Mouse (Mus musculus) lung, embryonic 14.5 days (tissue): ENCODE data around the gene Rasa4. TPM values are rescaled to one million over a fixed set of nuclear protein-coding genes. Genes with fewer than 3 reads are reported as not detected.
A peak's percentile ranks its signal among the peaks of the same experiment; 100 is the strongest.
"Not testable (repeated sequence)": the region's sequence is repeated elsewhere in the genome, so short reads cannot be mapped to it uniquely, and the experiment has no call there.

ENCODE experiments used
- ATAC-seq: fragments of 200-750 bp; cut with Nextera tagmentation; 2 replicates; pipeline ENCODE4 v1.8.0; 2017; ENCODE audit warnings: mild to moderate bottlenecking, moderate TSS enrichment, moderate library complexity; ENCODE audit not compliant: insufficient read depth
- DNase-seq: peaks from one replicate; pipeline ENCODE4 v3.0.0-alpha.2; 2015
- H3K27ac ChIP-seq: fragments of 300-500 bp; sonication (generic); 2 replicates; pipeline ENCODE4 v1.5.1; 2014; ENCODE audit warnings: low read depth, mild to moderate bottlenecking, moderate library complexity
- H3K27me3 ChIP-seq: fragments of 300-500 bp; sonication (generic); 2 replicates; pipeline ENCODE4 v1.6.1; 2014; ENCODE audit warnings: low read length, control low read depth; ENCODE audit not compliant: insufficient read depth
- H3K36me3 ChIP-seq: fragments of 300-500 bp; sonication (generic); 2 replicates; pipeline ENCODE4 v1.6.1; 2014; ENCODE audit warnings: control low read depth; ENCODE audit not compliant: insufficient read depth
- H3K4me1 ChIP-seq: fragments of 300-500 bp; sonication (generic); 2 replicates; pipeline ENCODE4 v1.6.1; 2014; ENCODE audit warnings: antibody characterized with exemption, control low read depth; ENCODE audit not compliant: insufficient read depth
- H3K4me2 ChIP-seq: fragments of 300-500 bp; sonication (generic); 2 replicates; pipeline ENCODE4 v1.6.1; 2014; ENCODE audit warnings: mild to moderate bottlenecking
- H3K4me3 ChIP-seq: fragments of 300-500 bp; sonication (generic); 2 replicates; pipeline ENCODE4 v1.5.1; 2014; ENCODE audit warnings: low read depth, low read length
- H3K9ac ChIP-seq: fragments of 300-500 bp; sonication (generic); 2 replicates; pipeline ENCODE4 v1.6.1; 2014
- H3K9me3 ChIP-seq: fragments of 300-500 bp; sonication (generic); 2 replicates; pipeline ENCODE4 v1.6.1; 2016; ENCODE audit warnings: low read depth, low read length, control low read depth
- CTCF ChIP-seq: IDR thresholded peaks from 2 replicates; pipeline ENCODE4 v1.5.1; 2016; ENCODE audit warnings: antibody characterized with exemption, low read depth
- WGBS: fragments of 180-500 bp; shearing (Covaris S2); extraction: QIAGEN DNeasy Blood & Tissue Kit; methylation state at CpG from one replicate; pipeline ENCODE4 v1.1.7; 2014; 5-methylcytosine and 5-hydroxymethylcytosine counted together
- polyA plus RNA-seq: library from polyadenylated mRNA; unstranded; fragments of >200 nt; fragmentation: Nextera tagmentation; extraction: Ambion mirVana; gene quantifications from 2 replicates; pipeline ENCODE4 v1.2.1, GENCODE M21; 2014

Rasa4 gene
- polyA plus RNA-seq, 1 experiment from 2014 or later = 4.4 TPM

DNA sequence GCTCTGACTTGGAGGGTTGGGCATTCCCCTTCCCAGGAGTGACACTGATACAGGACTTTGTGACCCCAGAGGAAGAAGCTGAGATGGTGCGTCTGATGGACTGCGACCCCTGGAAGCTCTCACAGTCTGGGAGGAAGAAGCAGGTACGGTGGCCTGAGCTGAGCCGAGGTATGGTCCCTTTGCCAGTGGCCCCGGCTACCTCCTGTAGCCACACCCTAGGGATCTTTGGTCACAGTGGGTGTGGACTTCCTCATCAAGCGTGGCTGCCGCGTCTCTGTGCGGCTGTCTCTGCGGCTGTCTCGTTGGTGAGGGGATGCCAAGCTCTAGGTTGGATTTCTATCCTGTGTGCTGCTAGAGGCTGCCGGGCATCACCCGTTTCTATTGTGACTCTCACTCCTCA, 55.7 kb downstream of the Rasa4 start:
- Histone ChIP-seq H3K4me1 (no peaks in the 10 kb centered on the region), H3K27me3 (no peaks in the 10 kb centered on the region), H3K4me2 (no peak overlapping the region), H3K27ac (no peak overlapping the region), H3K36me3 (peaks cover 39% of the 10 kb centered on the region), H3K9me3 (no peaks in the 10 kb centered on the region), H3K4me3 (no peak overlapping the region), H3K9ac (no peak overlapping the region)
- no peak for DNase-seq
- ATAC-seq = no peak
- WGBS = 93% methylated on average over 13 of the region's 13 CpGs
- no peak for TF ChIP-seq CTCF

DNA sequence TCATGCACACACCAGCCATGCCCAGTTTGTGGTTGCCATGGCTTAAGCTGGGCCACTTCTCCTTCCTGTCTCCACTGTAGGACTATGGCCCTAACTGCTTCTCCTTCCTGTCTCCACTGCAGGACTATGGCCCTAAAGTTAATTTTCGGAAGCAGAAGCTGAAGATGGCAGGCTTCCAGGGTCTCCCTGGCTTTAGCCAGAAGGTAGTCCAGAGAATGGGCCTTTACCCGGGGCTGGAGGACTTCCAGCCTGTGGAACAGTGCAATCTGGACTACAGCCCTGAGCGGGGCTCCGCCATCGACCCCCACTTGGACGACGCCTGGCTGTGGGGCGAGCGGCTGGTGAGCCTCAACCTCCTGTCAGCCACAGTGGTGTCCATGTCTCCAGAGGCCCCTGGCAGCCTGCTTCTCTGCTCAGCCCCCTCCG, 56.4 kb downstream of the Rasa4 start:
- Histone ChIP-seq H3K27ac (no peak overlapping the region), H3K36me3 (peaks cover 39% of the 10 kb centered on the region), H3K9ac (no peak overlapping the region), H3K4me1 (no peaks in the 10 kb centered on the region), H3K4me2 (no peak overlapping the region), H3K4me3 (no peak overlapping the region), H3K9me3 (no peaks in the 10 kb centered on the region), H3K27me3 (no peaks in the 10 kb centered on the region)
- no peak for ATAC-seq
- 90% methylated on average over 10 of the region's 10 CpGs for WGBS
- DNase-seq = no peak
- no peak for TF ChIP-seq CTCF

GRCm38 (mm10) chr5:136142746-136143145, 59.0 kb downstream of the Rasa4 start:
- peaks cover 39% of the 10 kb centered on the region for H3K36me3 ChIP-seq
- no peaks in the 10 kb centered on the region for H3K4me1 ChIP-seq
- ATAC-seq (no peak), DNase-seq (no peak)
- 85% methylated on average over 5 of the region's 5 CpGs for WGBS
- no peak overlapping the region for H3K27ac ChIP-seq
- no peaks in the 10 kb centered on the region for H3K27me3 ChIP-seq
- peak; percentile 15; the same call in 1 of the 2 replicates for TF ChIP-seq CTCF
- no peak overlapping the region for H3K4me3 ChIP-seq
- H3K9ac ChIP-seq = no peak overlapping the region
- no peak overlapping the region for H3K4me2 ChIP-seq
- H3K9me3 ChIP-seq = no peaks in the 10 kb centered on the region

- Histone ChIP-seq H3K27me3 (no peaks in the 10 kb centered on the region), H3K9ac (no peak overlapping the region), H3K4me1 (no peaks in the 10 kb centered on the region), H3K27ac (no peak overlapping the region), H3K36me3 (peaks cover 36% of the 10 kb centered on the region), H3K9me3 (no peaks in the 10 kb centered on the region), H3K4me2 (no peak overlapping the region), H3K4me3 (no peak overlapping the region)
- ATAC-seq = no peak
- TF ChIP-seq CTCF = peak; percentile 42
- 87% methylated on average over 6 of the region's 6 CpGs for WGBS
- no peak for DNase-seq
Observed at GRCm38 (mm10) chr5:136143161-136143755, 59.5 kb downstream of the Rasa4 start.

DNA sequence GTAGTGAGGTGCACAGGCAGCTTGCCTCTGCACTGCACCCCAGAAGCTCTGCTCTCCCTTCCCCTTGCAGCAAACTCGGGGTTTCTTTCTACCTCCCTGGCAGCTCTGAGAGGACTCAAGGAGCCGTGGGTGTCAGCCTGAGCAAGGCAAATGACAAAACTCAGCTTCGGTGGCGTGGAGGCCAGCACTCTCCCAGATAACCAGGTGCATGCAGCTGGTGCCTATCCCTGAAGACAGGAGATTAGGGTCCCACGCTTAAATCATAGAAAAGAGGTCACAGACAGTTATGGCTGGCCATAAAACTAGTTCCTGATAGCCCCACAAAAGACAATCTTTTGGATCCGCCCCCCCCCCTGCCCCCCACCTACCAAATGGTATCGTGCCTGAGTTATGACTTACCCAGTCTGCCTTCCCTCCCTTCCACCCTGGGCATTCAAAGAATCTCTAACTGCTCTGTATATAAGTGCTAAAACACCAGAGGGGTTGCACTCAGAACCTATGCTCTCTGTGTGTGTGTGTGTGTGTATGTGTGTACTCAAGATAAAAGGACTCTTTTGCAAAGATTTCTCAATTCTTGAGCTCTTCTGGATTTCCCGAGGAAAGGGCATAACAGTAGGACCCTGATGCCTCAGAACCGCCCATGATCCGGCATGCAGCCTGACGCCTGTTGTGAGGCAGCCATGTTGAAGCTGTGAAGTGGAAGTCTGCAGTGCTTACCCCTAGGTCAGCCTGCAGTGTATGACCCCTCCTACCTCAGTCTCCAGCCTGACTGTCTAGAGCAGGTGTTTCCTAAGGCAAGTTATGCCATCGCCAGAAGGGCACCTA, 61.1 kb downstream of the Rasa4 start:
- WGBS = 51% methylated on average over 12 of the region's 12 CpGs
- Histone ChIP-seq H3K27me3 (no peaks in the 10 kb centered on the region), H3K9ac (no peak overlapping the region), H3K4me1 (no peaks in the 10 kb centered on the region), H3K36me3 (peaks cover 20% of the 10 kb centered on the region), H3K4me3 (no peak overlapping the region), H3K27ac (no peak overlapping the region), H3K9me3 (no peaks in the 10 kb centered on the region), H3K4me2 (no peak overlapping the region)
- ATAC-seq (no peak), DNase-seq (no peak)
- no peak for TF ChIP-seq CTCF

- no peak overlapping the region for H3K27ac ChIP-seq
- ATAC-seq (no peak), DNase-seq (no peak)
- no peaks in the 10 kb centered on the region for H3K4me1 ChIP-seq
- H3K4me2 ChIP-seq = no peak overlapping the region
- no peaks in the 10 kb centered on the region for H3K27me3 ChIP-seq
- H3K9me3 ChIP-seq = no peaks in the 10 kb centered on the region
- H3K36me3 ChIP-seq = peaks cover 5% of the 10 kb centered on the region; the same call in 1 of the 2 replicates
- no peak overlapping the region for H3K4me3 ChIP-seq
- TF ChIP-seq CTCF = no peak
- 82% methylated on average over 1 of the region's 1 CpGs for WGBS
- no peak overlapping the region for H3K9ac ChIP-seq
Observed at GRCm38 (mm10) chr5:136146936-136147335, 63.2 kb downstream of the Rasa4 start.

GRCm38 (mm10) chr5:136147704-136148103, 64.0 kb downstream of the Rasa4 start:
- 69% methylated on average over 8 of the region's 8 CpGs for WGBS
- ATAC-seq (no peak), DNase-seq (no peak)
- no peak overlapping the region for H3K4me2 ChIP-seq
- no peak overlapping the region for H3K4me3 ChIP-seq
- TF ChIP-seq CTCF = no peak
- H3K9ac ChIP-seq = no peak overlapping the region
- H3K36me3 ChIP-seq = no peaks in the 10 kb centered on the region
- H3K4me1 ChIP-seq = no peaks in the 10 kb centered on the region
- no peak overlapping the region for H3K27ac ChIP-seq
- no peaks in the 10 kb centered on the region for H3K27me3 ChIP-seq
- no peaks in the 10 kb centered on the region for H3K9me3 ChIP-seq

DNA sequence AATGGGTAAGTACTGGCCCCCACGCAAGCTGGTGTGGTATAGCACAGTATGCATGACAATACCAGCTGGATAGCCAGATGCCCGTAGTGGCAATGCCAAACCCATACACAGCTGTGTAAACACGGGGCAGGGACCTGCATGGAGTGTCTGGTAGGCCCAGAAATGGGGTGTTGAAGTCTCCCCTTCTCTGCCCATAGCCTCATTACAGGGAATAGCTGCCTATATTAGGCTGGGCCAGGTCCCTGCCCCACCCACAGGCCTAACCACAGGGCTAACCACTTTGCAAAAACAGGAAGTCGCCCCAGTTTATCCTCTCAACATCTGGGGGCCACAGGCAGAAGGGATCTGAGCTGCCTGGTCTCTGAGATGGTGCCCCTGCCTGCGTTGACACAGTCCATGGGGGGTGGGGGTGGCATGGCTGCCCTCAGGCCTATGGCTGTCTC, 65.4 kb downstream of the Rasa4 start:
- not testable (repeated sequence) for H3K27ac ChIP-seq, H3K9ac ChIP-seq, H3K4me2 ChIP-seq, DNase-seq, H3K4me1 ChIP-seq, H3K27me3 ChIP-seq, H3K4me3 ChIP-seq, H3K9me3 ChIP-seq, H3K36me3 ChIP-seq, ATAC-seq
- 66% methylated on average over 5 of the region's 5 CpGs for WGBS
